Mouse (Mus musculus): Measurements from ENCODE around the gene Hoxd8.

Hoxd8 gene

DNA sequence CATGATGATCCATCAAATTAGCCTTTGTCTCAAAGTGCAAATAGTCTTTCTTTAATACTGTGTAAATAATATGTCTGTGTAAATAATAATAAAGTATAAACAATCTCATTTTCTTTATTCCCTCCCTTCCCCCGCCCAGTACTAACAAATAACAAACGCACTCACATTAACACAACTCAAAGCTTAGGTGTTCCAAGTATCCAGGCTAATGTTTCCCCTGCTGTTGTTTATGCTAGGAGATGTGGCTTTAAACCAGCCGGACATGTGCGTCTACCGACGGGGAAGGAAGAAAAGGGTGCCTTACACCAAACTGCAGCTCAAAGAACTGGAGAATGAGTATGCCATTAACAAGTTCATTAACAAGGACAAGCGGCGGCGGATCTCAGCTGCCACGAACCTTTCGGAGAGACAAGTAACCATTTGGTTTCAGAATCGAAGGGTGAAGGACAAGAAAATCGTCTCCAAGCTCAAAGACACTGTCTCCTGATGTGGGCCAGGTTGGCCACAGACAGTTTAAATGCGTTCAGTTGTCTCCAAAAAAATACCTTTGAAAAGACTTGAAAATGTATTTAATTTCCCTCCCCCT lies 34.7 kb upstream of the Hoxd8 start:
- DNase-seq (ENCODE audit: low spot score in 2 of 2), result no peak

DNA sequence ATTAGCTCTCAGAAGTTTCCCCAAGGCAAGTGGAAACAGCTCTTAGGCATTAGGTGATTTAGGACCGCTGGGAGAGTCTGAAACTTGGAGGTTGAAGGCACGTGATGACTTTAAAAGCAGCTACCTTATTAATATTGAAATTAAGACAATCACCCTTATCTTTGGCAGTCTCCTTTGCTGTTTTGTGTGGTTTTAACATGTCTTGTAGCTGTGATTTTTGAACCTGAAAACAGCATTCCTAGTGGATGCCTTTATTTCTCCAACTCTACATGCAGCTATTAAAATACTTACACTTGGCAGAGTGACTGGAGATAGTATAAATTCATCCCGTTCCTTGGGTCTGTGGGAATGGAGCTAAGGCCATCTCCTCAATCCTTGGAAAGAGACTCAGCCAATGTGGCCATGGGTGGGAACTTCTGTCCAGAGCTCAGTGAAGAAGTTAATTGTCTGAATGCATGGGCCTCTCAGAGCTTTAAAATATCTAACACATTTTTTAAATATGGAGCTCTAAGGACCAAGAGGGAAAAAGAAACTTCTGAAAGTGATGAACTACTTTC lies 33.7 kb upstream of the Hoxd8 start:
- no peak for DNase-seq (ENCODE audit: low spot score in 2 of 2)

GRCm38 (mm10) chr2:74671847-74672246 lies 32.6 kb upstream of the Hoxd8 start:
- DNase-seq (ENCODE audit: low spot score in 2 of 2), result no peak

DNA sequence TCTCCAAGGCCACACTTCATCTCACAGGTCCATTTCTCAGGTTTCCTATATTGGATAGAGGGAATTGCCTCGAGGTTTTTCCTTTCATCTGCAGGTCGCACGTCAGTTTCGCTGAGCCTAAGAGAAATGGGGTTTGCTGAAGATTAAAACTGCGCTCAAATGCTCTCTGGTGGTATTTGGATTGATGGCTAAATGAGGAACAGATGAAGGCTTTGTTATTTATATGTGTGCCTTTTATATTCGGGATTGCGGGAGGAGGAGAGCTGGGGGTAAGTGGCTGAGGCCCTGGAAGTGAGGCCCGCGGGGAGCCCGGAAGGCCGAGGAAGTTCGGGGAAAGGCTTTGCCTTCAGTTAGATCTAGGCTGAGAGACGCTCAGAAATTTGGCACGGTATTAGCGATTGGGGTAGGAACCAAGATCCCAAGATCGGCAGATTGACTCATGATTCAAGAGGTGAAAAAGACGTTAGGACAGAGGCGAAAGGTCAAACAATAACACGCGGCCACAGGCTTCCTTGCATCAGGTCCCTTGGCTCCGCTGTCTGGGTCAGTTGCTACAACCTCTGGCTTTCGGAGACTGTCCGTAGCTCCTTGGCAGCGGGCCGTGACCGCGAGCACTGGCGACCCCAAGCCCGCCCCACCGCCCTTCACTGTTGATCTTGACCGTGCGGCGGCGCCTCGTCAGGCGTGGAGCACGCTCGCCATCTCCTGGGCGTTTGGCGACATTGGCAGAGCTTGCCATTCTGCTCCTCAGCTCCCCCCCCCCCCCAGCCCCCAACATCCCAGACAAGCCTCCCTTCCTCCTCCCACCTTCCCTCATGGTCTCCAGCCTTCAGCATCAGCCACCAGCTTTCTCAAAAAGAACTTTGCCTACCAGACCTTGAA lies 31.7 kb upstream of the Hoxd8 start:
- no peak for DNase-seq (ENCODE audit: low spot score in 2 of 2)

DNA sequence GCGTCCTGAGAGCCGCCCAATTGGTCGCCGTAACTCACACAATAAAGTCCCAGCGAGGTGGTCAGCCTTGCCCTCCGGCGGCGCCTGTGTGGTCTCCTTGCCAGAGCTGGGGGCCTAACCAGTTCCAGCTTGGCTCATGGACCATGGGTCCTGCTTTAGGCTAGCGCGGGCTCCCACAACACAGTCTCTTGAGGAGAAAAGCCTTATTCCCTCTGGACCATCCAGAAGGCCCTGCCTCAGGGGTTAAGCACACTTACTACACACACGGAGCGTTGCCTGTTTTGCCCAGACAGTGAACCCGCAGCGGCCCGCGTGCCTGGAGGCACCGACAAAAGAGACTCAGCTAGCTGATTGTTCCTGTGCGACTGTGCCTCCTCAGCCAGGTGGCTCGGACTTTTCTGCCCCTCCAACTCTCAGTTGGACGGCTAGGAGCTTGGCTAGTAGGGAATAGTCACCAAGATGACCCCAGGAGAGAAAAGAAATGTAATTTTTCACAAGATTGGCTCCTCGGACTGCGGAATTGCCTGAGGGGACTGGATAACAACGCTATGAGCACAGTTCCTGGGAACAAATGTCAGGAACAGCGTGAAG lies 30.5 kb upstream of the Hoxd8 start:
- DNase-seq (ENCODE audit: low spot score in 2 of 2), result no peak

- no peak for DNase-seq (ENCODE audit: low spot score in 2 of 2)
These were observed 29.3 kb upstream of the Hoxd8 start, which contains the start of gene Hoxd12 for GRCm38 (mm10) chr2:74674881-74675665. Gene Hoxd12, plus strand, starts transcription at chr2:74675013.

GRCm38 (mm10) chr2:74675666-74676282 lies 28.6 kb upstream of the Hoxd8 start:
- DNase-seq (ENCODE audit: low spot score in 2 of 2), result no peak

- no peak for DNase-seq (ENCODE audit: low spot score in 2 of 2)
These were observed 27.9 kb upstream of the Hoxd8 start for GRCm38 (mm10) chr2:74676376-74677052.

DNA sequence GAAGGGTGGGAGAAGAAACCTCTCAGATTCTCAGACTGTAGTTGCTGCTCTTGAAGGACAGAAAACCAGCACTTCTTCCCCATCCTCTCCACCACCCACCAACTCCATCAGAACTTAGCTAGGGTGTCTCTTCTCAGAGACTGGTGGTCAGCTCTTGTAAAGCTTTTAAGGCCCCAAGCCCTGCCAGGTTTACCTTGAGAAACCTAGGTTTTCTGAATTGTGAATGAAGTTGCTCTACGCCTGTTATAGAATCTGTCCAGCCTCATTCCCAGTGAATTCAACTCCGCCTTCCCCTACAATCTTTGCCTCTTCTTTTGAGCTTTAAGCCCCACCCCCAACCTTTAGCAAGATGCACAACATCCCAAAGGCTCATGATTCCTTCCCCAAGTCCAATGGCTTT lies 27.3 kb upstream of the Hoxd8 start:
- no peak for DNase-seq (ENCODE audit: low spot score in 2 of 2)

GRCm38 (mm10) chr2:74678891-74679595 lies 25.4 kb upstream of the Hoxd8 start, which contains the start of gene Hoxd11:
Gene Hoxd11, plus strand, starts transcription at chr2:74679557.
- no peak for DNase-seq (ENCODE audit: low spot score in 2 of 2)

DNA sequence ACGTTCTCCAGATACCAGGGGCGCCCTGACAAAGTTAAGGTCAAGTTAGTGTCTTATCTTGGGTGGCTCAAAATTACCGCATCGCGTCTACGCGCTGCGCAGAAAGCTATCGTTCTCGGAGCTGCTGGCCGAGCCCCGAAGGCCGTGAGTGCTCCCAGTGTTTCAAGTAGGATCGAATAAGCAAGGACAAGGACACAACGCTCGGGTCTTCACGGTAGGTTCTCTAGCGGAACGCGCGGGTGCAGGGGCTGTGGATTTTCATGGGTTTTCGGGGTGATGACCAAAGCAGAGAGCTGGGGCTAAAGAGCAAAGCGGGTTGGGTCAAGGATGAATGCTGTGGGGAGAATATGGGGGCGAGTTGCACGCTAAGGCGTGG lies 24.8 kb upstream of the Hoxd8 start:
- no peak for DNase-seq (ENCODE audit: low spot score in 2 of 2)

- no peak for DNase-seq (ENCODE audit: low spot score in 2 of 2)
These were observed 24.4 kb upstream of the Hoxd8 start for GRCm38 (mm10) chr2:74679980-74680379.

- no peak for DNase-seq (ENCODE audit: low spot score in 2 of 2)
These were observed 23.6 kb upstream of the Hoxd8 start for GRCm38 (mm10) chr2:74680561-74681398.

DNA sequence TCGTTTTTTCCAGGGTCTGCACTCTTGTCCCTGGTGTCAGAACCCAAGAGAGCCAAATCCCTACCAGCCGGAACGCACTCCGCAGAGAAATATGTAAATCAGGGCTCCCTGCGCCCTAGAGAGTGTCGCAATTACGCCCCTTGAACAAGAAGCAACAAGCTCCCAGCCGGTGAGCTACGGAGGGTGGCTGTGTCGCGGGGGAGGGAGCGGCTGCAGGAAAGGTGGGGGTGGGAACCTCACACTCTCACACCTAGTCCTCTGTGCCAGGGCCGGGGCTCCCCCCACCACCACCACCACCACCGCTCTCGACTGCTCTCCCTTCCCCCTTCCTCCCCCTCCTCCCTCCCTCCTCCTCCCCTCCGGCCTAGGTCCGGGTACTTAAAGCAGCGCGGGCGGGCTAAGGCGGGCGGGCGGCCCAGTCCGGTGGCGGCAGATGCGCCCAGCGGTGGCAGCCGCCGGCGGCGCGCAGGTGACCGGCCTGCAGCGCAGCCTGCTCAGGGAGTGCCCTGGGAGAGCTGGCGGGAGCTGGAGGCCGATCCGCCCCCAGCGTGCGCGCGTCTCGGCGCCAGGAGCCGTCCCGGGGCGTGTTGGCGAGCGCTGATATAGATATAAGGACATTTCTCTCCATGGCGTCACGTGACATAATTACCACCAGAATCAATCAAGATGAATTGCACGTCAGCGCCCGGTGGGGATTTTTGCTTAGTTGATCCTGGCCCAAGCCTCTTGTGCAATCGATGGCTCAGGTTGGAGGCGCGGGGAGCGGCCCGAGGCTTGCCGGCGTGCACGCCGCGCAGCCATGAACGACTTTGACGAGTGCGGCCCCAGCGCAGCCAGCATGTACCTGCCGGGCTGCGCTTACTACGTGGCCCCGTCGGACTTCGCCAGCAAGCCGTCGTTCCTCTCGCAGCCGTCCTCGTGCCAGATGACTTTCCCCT lies 22.6 kb upstream of the Hoxd8 start:
- no peak for DNase-seq (ENCODE audit: low spot score in 2 of 2)

DNA sequence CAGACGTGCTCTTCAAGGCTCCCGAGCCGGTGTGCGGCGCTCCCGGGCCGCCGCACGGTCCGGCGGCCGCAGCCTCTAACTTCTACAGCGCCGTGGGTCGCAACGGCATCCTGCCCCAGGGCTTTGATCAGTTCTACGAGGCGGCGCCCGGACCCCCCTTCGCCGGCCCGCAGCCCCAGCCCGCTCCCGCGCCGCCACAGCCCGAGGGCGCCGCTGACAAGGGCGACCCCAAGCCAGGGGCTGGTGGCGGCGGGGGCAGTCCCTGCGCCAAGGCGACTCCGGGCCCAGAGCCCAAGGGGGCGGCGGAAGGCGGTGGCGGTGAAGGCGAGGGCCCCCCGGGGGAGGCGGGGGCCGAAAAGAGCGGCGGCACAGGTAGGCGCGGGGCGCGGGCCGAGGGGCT lies 21.6 kb upstream of the Hoxd8 start:
- no peak for DNase-seq (ENCODE audit: low spot score in 2 of 2)

- no peak for DNase-seq (ENCODE audit: low spot score in 2 of 2)
These were observed 20.9 kb upstream of the Hoxd8 start for GRCm38 (mm10) chr2:74683471-74683951.

GRCm38 (mm10) chr2:74684106-74684505 lies 20.3 kb upstream of the Hoxd8 start:
- DNase-seq (ENCODE audit: low spot score in 2 of 2), result no peak

DNA sequence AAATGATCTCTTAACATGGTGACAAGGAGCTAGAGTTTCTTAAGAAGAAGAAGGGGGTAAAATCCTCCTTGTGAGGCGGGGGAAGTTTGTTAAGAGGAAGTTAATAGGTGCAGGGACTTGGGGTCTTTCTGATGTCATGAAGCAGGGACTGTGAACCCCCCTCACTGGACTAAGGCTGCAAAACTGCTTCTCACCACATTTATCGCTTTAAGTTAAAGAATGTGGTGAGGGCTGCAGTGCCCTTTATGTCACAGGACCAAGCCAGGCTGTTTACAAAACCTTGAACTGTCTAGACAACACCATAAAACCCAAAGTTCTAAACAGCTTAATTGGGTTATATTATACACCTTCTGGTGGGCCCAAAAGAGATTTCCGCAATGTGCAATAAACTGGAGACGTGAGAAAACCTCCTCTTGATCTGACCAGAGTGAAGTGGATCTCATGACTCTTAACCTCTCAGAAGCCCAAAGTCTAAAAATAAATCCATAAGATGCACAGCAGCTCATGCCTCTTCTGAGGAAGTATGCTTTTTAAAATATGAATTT lies 19.3 kb upstream of the Hoxd8 start:
- DNase-seq (ENCODE audit: low spot score in 2 of 2), result no peak
